In the genomic region with DNA sequence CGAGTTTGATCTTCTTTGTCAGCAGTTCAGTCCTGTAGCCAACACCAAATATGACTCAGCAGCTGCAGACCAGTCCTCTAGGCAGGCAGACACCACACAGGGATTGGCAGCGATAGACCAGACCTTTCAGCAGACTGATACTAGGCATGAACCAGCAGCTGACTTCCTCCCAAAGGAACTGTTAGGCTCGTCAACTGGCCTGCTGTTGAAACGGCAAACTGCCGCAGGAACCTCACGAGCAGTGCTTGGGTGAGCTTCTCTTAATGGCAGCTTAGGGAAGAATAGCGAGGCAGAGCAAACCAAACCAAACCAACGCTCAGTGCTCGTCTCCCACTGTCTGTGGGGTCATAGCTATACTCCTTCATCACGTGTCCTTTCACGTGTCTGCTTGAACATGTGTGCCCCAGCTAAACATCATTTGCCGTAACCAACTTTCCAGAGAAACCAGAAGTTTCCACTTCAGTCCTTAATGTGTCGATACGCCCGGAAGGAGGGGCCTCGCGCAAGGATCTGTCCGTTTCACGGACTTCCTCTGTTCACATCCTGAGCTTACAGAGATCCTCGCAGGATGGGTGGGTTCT, we compare ENCODE assay signal across 11 mouse cellular contexts. TPM values are rescaled to one million over a fixed set of nuclear protein-coding genes. Genes with fewer than 3 reads are reported as not detected.
DNase-seq lines count a peak whose midpoint lies in the region; ATAC-seq and TF ChIP-seq lines count a peak whose summit lies in the region.
"Had no signal": no experiment of that assay in that cellular context is flagged by ENCODE, and none has a peak within 500 bp of the region (broad histone marks: within the 10 kb centered on the region; RNA-seq: fewer than 3 reads in every experiment).

No protein-coding gene starts in this region.

- no peaks in the 10 kb centered on the region for H3K27me3 ChIP-seq in forebrain, embryonic 12.5 days

- no peak overlapping the region for H3K9ac ChIP-seq in forebrain, embryonic 12.5 days

- no peak for DNase-seq in gastrocnemius, adult 2 months
- no peak for DNase-seq in gastrocnemius, adult 18-20 months (ENCODE audit: low spot score)
- peak; percentile 45 for DNase-seq in ZHBTc4 (ENCODE audit: low read depth, low spot score)
- peak; percentile 51 for DNase-seq in heart, postnatal 25 days (ENCODE audit: low spot score)
- peak; percentile 78 for DNase-seq in naive thymus-derived CD4-positive, alpha-beta T cell, adult 2 months (ENCODE audit: low read depth)
- no peak for DNase-seq in urinary bladder, postnatal 4 days (ENCODE audit: low spot score in 2 of 2)
- DNase-seq in adrenal gland, postnatal 25 days = no peak
- DNase-seq: cerebellum, postnatal 36 days had no signal

- no peak overlapping the region for H3K4me2 ChIP-seq in forebrain, embryonic 12.5 days

- peak overlapping the region; percentile 77 for H3K27ac ChIP-seq in gastrocnemius, adult 2 months
- H3K27ac ChIP-seq in forebrain, embryonic 12.5 days = no peak overlapping the region

- no peak for ATAC-seq in forebrain, embryonic 12.5 days (ENCODE audit: low FRiP score)

- WGBS in forebrain, embryonic 12.5 days = 84% methylated on average over 20 of the region's 20 CpGs

- TF ChIP-seq CTCF in gastrocnemius, adult 2 months (IDR thresholded peaks at IDR 0.05) = no peak

- peak overlapping the region; percentile 43 for H3K4me3 ChIP-seq in gastrocnemius, adult 2 months
- no peak overlapping the region for H3K4me3 ChIP-seq in forebrain, embryonic 12.5 days (replicated peaks)

- 0 out of 2 replicates have a peak, but pooled peaks cover 6% of the 10 kb centered on the region for H3K4me1 ChIP-seq in forebrain, embryonic 12.5 days

- H3K9me3 ChIP-seq in forebrain, embryonic 12.5 days = no peaks in the 10 kb centered on the region

- intact Hi-C loops in gastrocnemius, adult 2 months (cut with DNase I) = no loop called here
- intact Hi-C loops in heart, postnatal 25 days (cut with DNase I) = no loop called here

- H3K36me3 ChIP-seq in forebrain, embryonic 12.5 days (replicated peaks) = no peaks in the 10 kb centered on the region

RNA-seq across cellular contexts. Expression of a gene that starts 14.3 kb away (rescaled TPM):
- 1 to 10 TPM; 5.9 to 6.3 TPM for total RNA-seq in gastrocnemius, adult 2 months (2021)
- total RNA-seq in gastrocnemius, adult 18-20 months (2021) = 1 to 10 TPM; 4.3 to 7.6 TPM
- 10 to 100 TPM; 19.3 to 20.1 TPM for total RNA-seq in heart, postnatal 25 days (2021)
- polyA plus RNA-seq in forebrain, embryonic 12.5 days (2016; fragmentation: Nextera tagmentation; extraction: Ambion mirVana) = 3.2 and 4.3 TPM in 2 replicates
- 31.6 and 34.1 TPM in 2 replicates for total RNA-seq in adrenal gland, postnatal 25 days (2021)

RNA-seq across cellular contexts. Expression of a gene that starts 15.3 kb away (rescaled TPM):
- not detected for total RNA-seq in gastrocnemius, adult 2 months (2021)
- not detected for total RNA-seq in gastrocnemius, adult 18-20 months (2021)
- 1 to 10 TPM; 1.8 to 2.8 TPM for total RNA-seq in heart, postnatal 25 days (2021)
- not detected in 2 replicates for polyA plus RNA-seq in forebrain, embryonic 12.5 days (2016; fragmentation: Nextera tagmentation; extraction: Ambion mirVana)
- not detected in 2 replicates for total RNA-seq in adrenal gland, postnatal 25 days (2021)
- polyA plus RNA-seq: neural tube, embryonic 11.5 days had no signal

RNA-seq across cellular contexts. Expression of a gene that starts 30.0 kb away (rescaled TPM):
- not detected for total RNA-seq in gastrocnemius, adult 2 months (2021)
- total RNA-seq in gastrocnemius, adult 18-20 months (2021) = not detected
- total RNA-seq in heart, postnatal 25 days (2021) = not detected
- not detected in 2 replicates for polyA plus RNA-seq in forebrain, embryonic 12.5 days (2016; fragmentation: Nextera tagmentation; extraction: Ambion mirVana)
- total RNA-seq in adrenal gland, postnatal 25 days (2021) = not detected in 2 replicates
- polyA plus RNA-seq: neural tube, embryonic 11.5 days had no signal

RNA-seq across cellular contexts. Expression of a gene that starts 47.5 kb away (rescaled TPM):
- not detected for total RNA-seq in gastrocnemius, adult 2 months (2021)
- not detected for total RNA-seq in gastrocnemius, adult 18-20 months (2021)
- total RNA-seq in heart, postnatal 25 days (2021) = not detected
- polyA plus RNA-seq in forebrain, embryonic 12.5 days (2016; fragmentation: Nextera tagmentation; extraction: Ambion mirVana) = not detected in 2 replicates
- total RNA-seq in adrenal gland, postnatal 25 days (2021) = not detected in 2 replicates
- polyA plus RNA-seq: intestine, embryonic 14.5 days; neural tube, embryonic 11.5 days had no signal

RNA-seq across cellular contexts. Expression of a gene that starts 56.0 kb away (rescaled TPM):
- total RNA-seq in gastrocnemius, adult 2 months (2021) = not detected
- total RNA-seq in gastrocnemius, adult 18-20 months (2021) = not detected
- not detected for total RNA-seq in heart, postnatal 25 days (2021)
- not detected in 2 replicates for polyA plus RNA-seq in forebrain, embryonic 12.5 days (2016; fragmentation: Nextera tagmentation; extraction: Ambion mirVana)
- total RNA-seq in adrenal gland, postnatal 25 days (2021) = not detected in 2 replicates
- polyA plus RNA-seq: intestine, embryonic 14.5 days; neural tube, embryonic 11.5 days had no signal

Comparison
In these comparisons a context has a peak if more than half of its experiments do, and no peak if none do; other contexts are left out.
1. DNase-seq: peak in ZHBTc4 (single experiment), heart, postnatal 25 days (single experiment) and naive thymus-derived CD4-positive, alpha-beta T cell, adult 2 months (single experiment); none in gastrocnemius, adult 2 months (single experiment), gastrocnemius, adult 18-20 months (single experiment), urinary bladder, postnatal 4 days (0 of 2) and adrenal gland, postnatal 25 days (single experiment).